Mouse (Mus musculus) olfactory bulb, adult 2 months (tissue): ENCODE measurements around the gene Maz.

Source experiments
- CTCF ChIP-seq: fragments of 200-500 bp; IDR thresholded peaks from 2 replicates; pipeline ENCODE4 v1.5.1; 2012; ENCODE audit warnings: low read depth, mild to moderate bottlenecking, low read length, moderate library complexity; ENCODE audit not compliant: insufficient read depth
- POLR2A ChIP-seq: fragments of 200-500 bp; IDR thresholded peaks from 2 replicates; pipeline ENCODE4 v1.6.1; 2012; ENCODE audit warnings: mild to moderate bottlenecking, low read depth, low read length, moderate library complexity; ENCODE audit not compliant: insufficient read depth

- TF ChIP-seq CTCF (peak; percentile 84), POLR2A (0 out of 2 replicates have a peak, but pooled peaks have one; percentile 17)
Measured at GRCm38 (mm10) chr7:126975950-126976866, 50.6 kb downstream of the Maz start, which contains the start of gene Cdiptos.
